Mouse (Mus musculus): Measurements from ENCODE around the gene Slc25a26. TPM values are rescaled to one million over a fixed set of nuclear protein-coding genes. Genes with fewer than 3 reads are reported as not detected.

Gene Slc25a26
- polyA plus RNA-seq, 1 experiment from 2014 or later = 8.0 TPM

DNA sequence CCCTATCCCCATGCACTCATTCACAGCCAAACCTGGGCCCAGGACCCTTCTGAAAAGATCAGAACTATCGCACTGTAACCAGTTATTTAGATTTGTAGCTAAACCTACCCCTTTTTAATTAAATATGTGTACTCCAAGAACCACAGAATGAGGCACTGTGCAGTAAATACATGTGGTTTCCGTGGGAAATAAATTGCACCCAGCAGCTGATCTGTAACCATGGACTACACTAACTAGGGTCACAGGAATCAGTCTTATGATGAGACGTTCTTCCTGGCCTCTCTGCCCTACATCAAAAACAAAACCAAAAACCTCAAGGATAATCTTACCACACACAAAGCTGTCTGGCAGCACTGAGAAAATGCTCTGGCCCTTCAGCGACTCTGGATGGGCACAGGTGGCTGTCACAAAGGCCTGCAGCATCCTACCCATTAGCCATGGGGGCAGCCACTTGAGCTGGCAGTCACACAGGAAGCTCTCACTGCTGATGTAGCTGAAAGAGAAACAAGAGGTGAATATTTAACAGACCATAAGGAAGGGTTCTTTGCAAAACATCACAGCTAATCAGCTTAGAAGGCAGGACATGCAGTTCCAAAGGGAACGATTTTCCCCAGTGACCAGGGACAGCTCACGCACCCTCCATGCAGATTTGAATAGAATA lies 113.2 kb downstream of the Slc25a26 start:
- Histone ChIP-seq H3K27me3 (no peaks in the 10 kb centered on the region), H3K4me2 (no peak overlapping the region), H3K36me3 (replicated peaks) (peaks cover 97% of the 10 kb centered on the region), H3K4me3 (replicated peaks) (no peak overlapping the region), H3K9me3 (no peaks in the 10 kb centered on the region), H3K27ac (no peak overlapping the region), H3K9ac (no peak overlapping the region), H3K4me1 (no peaks in the 10 kb centered on the region)
- WGBS = 75% methylated on average over 6 of the region's 6 CpGs
- ATAC-seq (ENCODE audit: low FRiP score) = no peak

- Histone ChIP-seq H3K4me1 (no peaks in the 10 kb centered on the region), H3K36me3 (replicated peaks) (peaks cover 97% of the 10 kb centered on the region), H3K27ac (no peak overlapping the region), H3K9ac (no peak overlapping the region), H3K27me3 (no peaks in the 10 kb centered on the region), H3K9me3 (no peaks in the 10 kb centered on the region), H3K4me2 (no peak overlapping the region), H3K4me3 (replicated peaks) (no peak overlapping the region)
- WGBS = 92% methylated on average over 6 of the region's 6 CpGs
- ATAC-seq (ENCODE audit: low FRiP score) = no peak
These were observed 114.2 kb downstream of the Slc25a26 start for GRCm38 (mm10) chr6:94614346-94614745.

DNA sequence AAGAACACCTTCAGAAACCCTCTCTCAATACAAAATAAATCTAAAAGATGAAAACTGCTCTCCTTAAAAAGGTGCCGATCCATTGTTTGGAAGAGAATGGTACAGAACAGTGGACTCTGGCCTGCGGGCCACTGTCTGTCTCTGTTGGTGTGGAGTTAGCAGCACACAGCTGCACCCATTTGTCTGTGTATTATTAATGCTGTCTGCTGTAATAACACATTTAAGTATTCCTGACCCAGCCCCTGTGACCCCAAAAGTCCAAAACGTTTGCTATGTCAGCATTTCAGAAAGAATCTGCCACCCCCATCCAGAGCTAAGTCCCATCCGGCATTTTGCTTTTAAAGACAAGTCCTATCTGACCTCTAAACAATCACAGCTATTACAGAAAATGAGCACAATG lies 115.8 kb downstream of the Slc25a26 start:
- H3K4me2 ChIP-seq = no peak overlapping the region
- WGBS = 85% methylated on average over 4 of the region's 4 CpGs
- H3K27me3 ChIP-seq = no peaks in the 10 kb centered on the region
- no peaks in the 10 kb centered on the region for H3K9me3 ChIP-seq
- H3K27ac ChIP-seq = no peak overlapping the region
- no peak overlapping the region for H3K4me3 ChIP-seq (replicated peaks)
- no peak overlapping the region for H3K9ac ChIP-seq
- H3K36me3 ChIP-seq (replicated peaks) = peaks cover 97% of the 10 kb centered on the region
- no peak for ATAC-seq (ENCODE audit: low FRiP score)
- no peaks in the 10 kb centered on the region for H3K4me1 ChIP-seq

GRCm38 (mm10) chr6:94618671-94619070 lies 118.5 kb downstream of the Slc25a26 start:
- H3K9ac ChIP-seq = no peak overlapping the region
- no peaks in the 10 kb centered on the region for H3K9me3 ChIP-seq
- H3K27me3 ChIP-seq = no peaks in the 10 kb centered on the region
- no peak overlapping the region for H3K4me2 ChIP-seq
- ATAC-seq (ENCODE audit: low FRiP score) = no peak
- WGBS = 93% methylated on average over 5 of the region's 5 CpGs
- H3K27ac ChIP-seq = no peak overlapping the region
- no peaks in the 10 kb centered on the region for H3K4me1 ChIP-seq
- no peak overlapping the region for H3K4me3 ChIP-seq (replicated peaks)
- H3K36me3 ChIP-seq (replicated peaks) = peaks cover 92% of the 10 kb centered on the region

- Histone ChIP-seq H3K9ac (no peak overlapping the region), H3K4me1 (no peaks in the 10 kb centered on the region), H3K4me2 (no peak overlapping the region), H3K27ac (no peak overlapping the region), H3K4me3 (replicated peaks) (no peak overlapping the region), H3K9me3 (no peaks in the 10 kb centered on the region), H3K27me3 (no peaks in the 10 kb centered on the region), H3K36me3 (replicated peaks) (peaks cover 91% of the 10 kb centered on the region)
- ATAC-seq (ENCODE audit: low FRiP score) = no peak
- WGBS = 65% methylated on average over 6 of the region's 6 CpGs
These were observed 120.2 kb downstream of the Slc25a26 start for GRCm38 (mm10) chr6:94620287-94620686.

GRCm38 (mm10) chr6:94620801-94621301 lies 120.7 kb downstream of the Slc25a26 start:
- H3K27me3 ChIP-seq = no peaks in the 10 kb centered on the region
- H3K4me3 ChIP-seq (replicated peaks) = no peak overlapping the region
- no peak overlapping the region for H3K4me2 ChIP-seq
- H3K4me1 ChIP-seq = no peaks in the 10 kb centered on the region
- no peaks in the 10 kb centered on the region for H3K9me3 ChIP-seq
- no peak for ATAC-seq (ENCODE audit: low FRiP score)
- no peak overlapping the region for H3K27ac ChIP-seq
- H3K9ac ChIP-seq = no peak overlapping the region; the same call in 1 of the 2 replicates
- H3K36me3 ChIP-seq (replicated peaks) = peaks cover 89% of the 10 kb centered on the region
- 84% methylated on average over 9 of the region's 9 CpGs for WGBS

DNA sequence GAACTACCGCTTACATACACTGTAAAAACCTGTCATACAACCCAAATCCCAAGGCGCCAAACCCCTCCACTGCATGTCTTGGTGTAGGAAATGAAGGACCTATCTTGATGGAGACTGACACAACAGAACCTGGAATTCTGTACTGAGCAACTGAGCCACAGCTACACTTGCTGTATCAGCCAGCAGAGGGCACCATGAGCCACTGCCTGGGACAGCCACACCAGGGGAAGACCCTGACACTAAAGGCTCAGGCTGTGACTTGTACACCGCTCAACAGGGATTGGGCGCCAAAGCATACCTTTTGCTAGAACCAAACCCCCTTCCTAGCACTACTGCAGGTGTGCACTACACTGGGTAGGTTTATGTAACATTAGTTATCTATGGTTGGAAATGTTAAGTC lies 122.9 kb downstream of the Slc25a26 start:
- no peaks in the 10 kb centered on the region for H3K27me3 ChIP-seq
- H3K36me3 ChIP-seq (replicated peaks) = peaks cover 88% of the 10 kb centered on the region
- no peak overlapping the region for H3K4me3 ChIP-seq (replicated peaks)
- H3K9me3 ChIP-seq = no peaks in the 10 kb centered on the region
- no peak overlapping the region for H3K4me2 ChIP-seq
- H3K4me1 ChIP-seq = peaks cover 10% of the 10 kb centered on the region
- no peak overlapping the region for H3K27ac ChIP-seq
- peak; percentile 78 for ATAC-seq (ENCODE audit: low FRiP score)
- WGBS = 73% methylated on average over 4 of the region's 4 CpGs
- no peak overlapping the region for H3K9ac ChIP-seq

- Histone ChIP-seq H3K4me1 (peaks cover 23% of the 10 kb centered on the region), H3K9me3 (no peaks in the 10 kb centered on the region), H3K9ac (no peak overlapping the region), H3K27me3 (no peaks in the 10 kb centered on the region), H3K36me3 (replicated peaks) (peaks cover 80% of the 10 kb centered on the region), H3K4me2 (no peak overlapping the region), H3K4me3 (replicated peaks) (no peak overlapping the region), H3K27ac (no peak overlapping the region)
- no peak for ATAC-seq (ENCODE audit: low FRiP score)
- WGBS = 91% methylated on average over 5 of the region's 5 CpGs
These were observed 124.4 kb downstream of the Slc25a26 start for GRCm38 (mm10) chr6:94624543-94624942.

DNA sequence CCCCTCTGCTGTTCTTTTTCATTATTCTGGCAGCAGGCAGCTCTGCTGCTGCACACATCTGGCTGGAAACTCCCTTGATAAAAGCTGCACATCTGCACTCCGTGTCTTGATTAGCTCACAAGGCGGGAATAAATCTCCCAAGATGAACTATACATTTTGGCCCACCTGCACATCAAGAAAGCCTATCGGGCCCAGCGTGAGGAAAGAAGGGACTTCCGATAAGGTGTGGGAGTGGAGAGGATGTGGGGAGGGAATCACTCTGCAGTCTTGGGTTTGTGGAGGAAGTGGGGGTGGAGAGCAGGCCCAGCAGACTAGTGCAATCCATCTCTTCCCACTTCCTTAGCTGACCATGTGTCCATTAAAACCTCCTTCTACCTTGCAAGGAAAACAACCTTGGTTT lies 125.8 kb downstream of the Slc25a26 start:
- Histone ChIP-seq H3K36me3 (replicated peaks) (peaks cover 73% of the 10 kb centered on the region), H3K4me1 (peaks cover 37% of the 10 kb centered on the region), H3K9me3 (no peaks in the 10 kb centered on the region), H3K27me3 (no peaks in the 10 kb centered on the region), H3K9ac (no peak overlapping the region), H3K4me2 (no peak overlapping the region), H3K4me3 (replicated peaks) (no peak overlapping the region), H3K27ac (no peak overlapping the region)
- WGBS = 87% methylated on average over 5 of the region's 5 CpGs
- ATAC-seq (ENCODE audit: low FRiP score) = no peak

GRCm38 (mm10) chr6:94626807-94627206 lies 126.7 kb downstream of the Slc25a26 start:
- Histone ChIP-seq H3K4me1 (peaks cover 46% of the 10 kb centered on the region), H3K27ac (no peak overlapping the region), H3K27me3 (no peaks in the 10 kb centered on the region), H3K4me3 (replicated peaks) (no peak overlapping the region), H3K36me3 (replicated peaks) (peaks cover 64% of the 10 kb centered on the region), H3K9ac (no peak overlapping the region), H3K4me2 (no peak overlapping the region), H3K9me3 (no peaks in the 10 kb centered on the region)
- WGBS = 67% methylated on average over 2 of the region's 2 CpGs
- no peak for ATAC-seq (ENCODE audit: low FRiP score)

- peaks cover 52% of the 10 kb centered on the region for H3K36me3 ChIP-seq (replicated peaks)
- H3K4me2 ChIP-seq = no peak overlapping the region
- peaks cover 57% of the 10 kb centered on the region for H3K4me1 ChIP-seq
- H3K9ac ChIP-seq = no peak overlapping the region
- H3K27ac ChIP-seq = peak overlapping the region; percentile 73
- WGBS = 62% methylated on average over 15 of the region's 15 CpGs
- no peaks in the 10 kb centered on the region for H3K9me3 ChIP-seq
- H3K27me3 ChIP-seq = no peaks in the 10 kb centered on the region
- no peak for ATAC-seq (ENCODE audit: low FRiP score)
- H3K4me3 ChIP-seq (replicated peaks) = no peak overlapping the region
These were observed 127.8 kb downstream of the Slc25a26 start for GRCm38 (mm10) chr6:94627714-94628595.

DNA sequence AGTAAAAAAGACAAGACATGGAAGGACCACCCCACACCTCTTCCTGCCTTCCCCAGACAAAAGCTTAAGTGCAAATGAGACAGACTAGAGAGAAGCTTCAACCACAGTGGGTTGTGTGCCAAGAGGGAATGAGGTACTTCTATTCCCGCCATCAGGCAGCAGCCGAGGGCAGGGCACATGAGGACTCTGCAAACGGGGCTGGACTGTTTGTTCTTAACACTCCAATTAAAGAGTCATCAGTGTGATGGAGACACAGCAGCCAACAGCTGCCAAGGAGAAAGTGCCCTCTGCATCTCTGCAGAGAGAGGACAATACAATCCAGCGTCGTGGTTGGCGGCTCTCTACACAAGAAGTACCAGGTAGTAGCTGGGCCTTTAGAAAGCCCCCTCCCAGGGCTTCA lies 128.7 kb downstream of the Slc25a26 start:
- Histone ChIP-seq H3K27ac (no peak overlapping the region), H3K4me2 (no peak overlapping the region), H3K9ac (no peak overlapping the region), H3K9me3 (no peaks in the 10 kb centered on the region), H3K4me1 (peaks cover 61% of the 10 kb centered on the region), H3K36me3 (replicated peaks) (peaks cover 49% of the 10 kb centered on the region), H3K27me3 (no peaks in the 10 kb centered on the region), H3K4me3 (replicated peaks) (no peak overlapping the region)
- WGBS = 56% methylated on average over 6 of the region's 6 CpGs
- ATAC-seq (ENCODE audit: low FRiP score) = no peak
